Mouse (Mus musculus) kidney, adult 9 months (tissue): ENCODE measurements around the gene Cpne2.

Experiments used
- DNase-seq: peaks from one replicate; pipeline ENCODE4 v3.0.0; 2022

Cpne2 gene

GRCm38 (mm10) chr8:94532873-94533671, at the start of gene Cpne2:
Cpne2 (plus strand) TSS chr8:94532990.
- peak; percentile 31 for DNase-seq

GRCm38 (mm10) chr8:94485288-94485687, 47.5 kb upstream of the Cpne2 start:
- DNase-seq, result peak; percentile 21

- DNase-seq, result peak; percentile 70
These were observed 46.9 kb upstream of the Cpne2 start for GRCm38 (mm10) chr8:94485882-94486281.

- DNase-seq, result no peak
These were observed 44.8 kb upstream of the Cpne2 start for GRCm38 (mm10) chr8:94488016-94488415.

GRCm38 (mm10) chr8:94489809-94490483, 42.8 kb upstream of the Cpne2 start:
- DNase-seq, result no peak

- peak; percentile 83 for DNase-seq
These were observed 40.6 kb upstream of the Cpne2 start for GRCm38 (mm10) chr8:94492021-94492681.

- DNase-seq, result no peak
These were observed 39.5 kb upstream of the Cpne2 start for GRCm38 (mm10) chr8:94493240-94493639.

- no peak for DNase-seq
These were observed 17.2 kb upstream of the Cpne2 start for GRCm38 (mm10) chr8:94515430-94516208.

- DNase-seq, result no peak
These were observed 16.6 kb upstream of the Cpne2 start for GRCm38 (mm10) chr8:94516209-94516593.

GRCm38 (mm10) chr8:94516766-94517165, 16.0 kb upstream of the Cpne2 start:
- DNase-seq, result no peak

GRCm38 (mm10) chr8:94518331-94518730, 14.5 kb upstream of the Cpne2 start:
- DNase-seq, result no peak

GRCm38 (mm10) chr8:94519021-94519420, 13.8 kb upstream of the Cpne2 start:
- DNase-seq, result no peak

- DNase-seq, result no peak
These were observed 11.3 kb upstream of the Cpne2 start for GRCm38 (mm10) chr8:94521481-94521880.

GRCm38 (mm10) chr8:94522482-94522881, 10.3 kb upstream of the Cpne2 start:
- DNase-seq, result no peak

GRCm38 (mm10) chr8:94524554-94524953, 8.2 kb upstream of the Cpne2 start:
- no peak for DNase-seq

GRCm38 (mm10) chr8:94527178-94527577, 5.6 kb upstream of the Cpne2 start:
- DNase-seq, result no peak

- peak; percentile 78 for DNase-seq
These were observed 4.5 kb upstream of the Cpne2 start for GRCm38 (mm10) chr8:94528245-94528644.

- DNase-seq, result no peak
These were observed 2.9 kb upstream of the Cpne2 start for GRCm38 (mm10) chr8:94529875-94530274.

GRCm38 (mm10) chr8:94530643-94531042, 2.1 kb upstream of the Cpne2 start:
- no peak for DNase-seq

GRCm38 (mm10) chr8:94532000-94532399, 790 bp upstream of the Cpne2 start:
- DNase-seq, result no peak

GRCm38 (mm10) chr8:94532525-94532872, 291 bp upstream of the Cpne2 start:
- DNase-seq, result no peak

- peak; percentile 34 for DNase-seq
These were observed 1.8 kb downstream of the Cpne2 start for GRCm38 (mm10) chr8:94534612-94535011.

- no peak for DNase-seq
These were observed 2.8 kb downstream of the Cpne2 start for GRCm38 (mm10) chr8:94535631-94536030.
